Mouse (Mus musculus) forebrain, postnatal 0 days (tissue): ENCODE data around the gene Prpf8. TPM values are rescaled to one million over a fixed set of nuclear protein-coding genes. Genes with fewer than 3 reads are reported as not detected.

Experiments
- ATAC-seq: fragments of 200-750 bp; cut with Nextera tagmentation; 2 replicates; pipeline ENCODE4 v1.8.0; 2017; ENCODE audit warnings: mild to moderate bottlenecking, moderate library complexity
- DNase-seq: peaks from one replicate; pipeline ENCODE4 v3.0.0-alpha.2; 2015
- H3K27ac ChIP-seq: fragments of 300-500 bp; sonication (generic); 2 replicates; pipeline ENCODE4 v1.5.1; 2014; ENCODE audit warnings: low read depth, mild to moderate bottlenecking, antibody characterized with exemption, low read length, moderate library complexity, mixed read lengths
- H3K27me3 ChIP-seq: fragments of 300-500 bp; sonication (generic); 2 replicates; pipeline ENCODE4 v1.6.1; 2014; ENCODE audit warnings: mild to moderate bottlenecking, low read length, mixed read lengths; ENCODE audit not compliant: insufficient read depth
- H3K36me3 ChIP-seq: fragments of 300-500 bp; sonication (generic); 2 replicates; pipeline ENCODE4 v1.6.1; 2014; ENCODE audit warnings: mild to moderate bottlenecking, moderate library complexity; ENCODE audit not compliant: insufficient read depth
- H3K4me1 ChIP-seq: fragments of 300-500 bp; sonication (generic); 2 replicates; pipeline ENCODE4 v1.6.1; 2014; ENCODE audit warnings: antibody characterized with exemption; ENCODE audit not compliant: insufficient read depth
- H3K4me2 ChIP-seq: fragments of 300-500 bp; sonication (generic); 2 replicates; pipeline ENCODE4 v1.6.1; 2014; ENCODE audit warnings: low read depth, mild to moderate bottlenecking, moderate library complexity
- H3K4me3 ChIP-seq: fragments of 300-500 bp; sonication (generic); 2 replicates; pipeline ENCODE4 v1.5.1; 2014; ENCODE audit warnings: low read depth, low read length, mixed read lengths
- H3K9ac ChIP-seq: fragments of 300-500 bp; sonication (generic); 2 replicates; pipeline ENCODE4 v1.6.1; 2014; ENCODE audit warnings: mild to moderate bottlenecking
- H3K9me3 ChIP-seq: fragments of 300-500 bp; sonication (generic); 2 replicates; pipeline ENCODE4 v1.6.1; 2016; ENCODE audit warnings: low read length
- CTCF ChIP-seq: sonication (generic); IDR thresholded peaks from 2 replicates; pipeline ENCODE4 v1.5.1; 2016; ENCODE audit warnings: antibody characterized with exemption, control low read depth, low read depth
- WGBS: fragments of 180-500 bp; shearing (Covaris S2); extraction: QIAGEN DNeasy Blood & Tissue Kit; methylation state at CpG from one replicate; pipeline ENCODE4 v1.1.7; 2014; 5-methylcytosine and 5-hydroxymethylcytosine counted together
- polyA plus RNA-seq: library from polyadenylated mRNA; unstranded; fragments of >200 nt; fragmentation: Nextera tagmentation; extraction: Ambion mirVana; gene quantifications from 2 replicates; pipeline ENCODE4 v1.2.1, GENCODE M21; 2015
- total RNA-seq: library from RNA; depleted of rRNA; stranded (reverse); fragments of >200 nt; gene quantifications from 2 replicates; pipeline ENCODE4 v1.2.3, GENCODE M21; 2014

Gene Prpf8
- total and polyA plus RNA-seq, 2 experiments from 2014 or later, result 27.9 to 120 TPM

- Histone ChIP-seq H3K4me2 (peak overlapping the region; percentile 99), H3K27me3 (no peaks in the 10 kb centered on the region), H3K9me3 (no peaks in the 10 kb centered on the region), H3K9ac (peak overlapping the region; percentile 98), H3K27ac (peak overlapping the region; percentile 97), H3K4me1 (peaks cover 11% of the 10 kb centered on the region; the same call in 1 of the 2 replicates), H3K4me3 (peak overlapping the region; percentile 60), H3K36me3 (no peaks in the 10 kb centered on the region)
- no peak for ATAC-seq
- DNase-seq, result peak; percentile 64
- WGBS, result 10% methylated on average over 38 of the region's 38 CpGs
- TF ChIP-seq CTCF, result peak; percentile 13; the same call in 1 of the 2 replicates
Measured at GRCm38 (mm10) chr11:75532340-75533277, 46.0 kb downstream of the Prpf8 start.

GRCm38 (mm10) chr11:75533314-75534015 lies 46.8 kb downstream of the Prpf8 start:
- no peak for TF ChIP-seq CTCF
- Histone ChIP-seq H3K27me3 (no peaks in the 10 kb centered on the region), H3K4me2 (peak overlapping the region; percentile 99), H3K9me3 (no peaks in the 10 kb centered on the region), H3K4me3 (peak overlapping the region; percentile 60), H3K9ac (peak overlapping the region; percentile 98), H3K4me1 (peaks cover 11% of the 10 kb centered on the region), H3K36me3 (no peaks in the 10 kb centered on the region), H3K27ac (peak overlapping the region; percentile 97; the same call in 1 of the 2 replicates)
- DNase-seq (no peak), ATAC-seq (no peak)
- 79% methylated on average over 6 of the region's 6 CpGs for whole genome bisulfite sequencing

- H3K36me3 ChIP-seq, result no peaks in the 10 kb centered on the region
- H3K27me3 ChIP-seq, result no peaks in the 10 kb centered on the region
- TF ChIP-seq CTCF, result no peak
- 38% methylated on average over 4 of the region's 4 CpGs for WGBS
- ATAC-seq (no peak), DNase-seq (no peak)
- H3K4me1 ChIP-seq, result peaks cover 11% of the 10 kb centered on the region
- peak overlapping the region; percentile 99 for H3K4me2 ChIP-seq
- H3K9ac ChIP-seq, result 0 out of 2 replicates have a peak overlapping the region, but pooled peaks have one; percentile 35
- no peaks in the 10 kb centered on the region for H3K9me3 ChIP-seq
- 0 out of 2 replicates have a peak overlapping the region, but pooled peaks have one; percentile 11 for H3K4me3 ChIP-seq
- H3K27ac ChIP-seq, result no peak overlapping the region
Measured at GRCm38 (mm10) chr11:75534286-75535033, 47.8 kb downstream of the Prpf8 start.

- no peaks in the 10 kb centered on the region for H3K9me3 ChIP-seq
- TF ChIP-seq CTCF, result no peak
- H3K4me1 ChIP-seq, result peaks cover 11% of the 10 kb centered on the region
- H3K4me3 ChIP-seq, result 0 out of 2 replicates have a peak overlapping the region, but pooled peaks have one; percentile 11
- no peaks in the 10 kb centered on the region for H3K36me3 ChIP-seq
- no peaks in the 10 kb centered on the region for H3K27me3 ChIP-seq
- peak overlapping the region; percentile 28 for H3K4me2 ChIP-seq
- no peak overlapping the region for H3K27ac ChIP-seq
- 59% methylated on average over 13 of the region's 13 CpGs for WGBS
- ATAC-seq, result no peak
- no peak for DNase-seq
- 0 out of 2 replicates have a peak overlapping the region, but pooled peaks have one; percentile 35 for H3K9ac ChIP-seq
Measured at GRCm38 (mm10) chr11:75535106-75535795, 48.6 kb downstream of the Prpf8 start.

GRCm38 (mm10) chr11:75536255-75537024 lies 49.8 kb downstream of the Prpf8 start:
- Histone ChIP-seq H3K27me3 (no peaks in the 10 kb centered on the region), H3K4me3 (no peak overlapping the region), H3K4me1 (peaks cover 11% of the 10 kb centered on the region), H3K9ac (no peak overlapping the region), H3K9me3 (no peaks in the 10 kb centered on the region), H3K36me3 (no peaks in the 10 kb centered on the region), H3K4me2 (no peak overlapping the region), H3K27ac (no peak overlapping the region)
- no peak for DNase-seq
- ATAC-seq, result no peak
- WGBS, result 87% methylated on average over 12 of the region's 12 CpGs
- no peak for TF ChIP-seq CTCF
